Mouse (Mus musculus) lung, adult 2 months (tissue): ENCODE results near the gene Tmem88. TPM values are rescaled to one million over a fixed set of nuclear protein-coding genes. Genes with fewer than 3 reads are reported as not detected.

ENCODE experiments used
- DNase-seq: peaks from one replicate; pipeline ENCODE4 v3.0.0; 2022
- H3K4me1 ChIP-seq: fragments of 200-500 bp; 2 replicates; pipeline ENCODE4 v1.6.1; 2011; ENCODE audit warnings: low read length; ENCODE audit not compliant: control insufficient read depth, insufficient read depth
- H3K4me3 ChIP-seq: fragments of 200-500 bp; replicated peaks from 2 replicates; pipeline ENCODE3; 2011; ENCODE audit warnings: low read depth, mild to moderate bottlenecking, control low read depth, low read length; ENCODE audit errors: extremely low read depth
- CTCF ChIP-seq: fragments of 200-500 bp; IDR thresholded peaks from 2 replicates; pipeline ENCODE4 v1.5.1; 2011; ENCODE audit warnings: mild to moderate bottlenecking, low read length, control low read depth; ENCODE audit not compliant: insufficient read depth
- POLR2A ChIP-seq: fragments of 200-500 bp; IDR thresholded peaks from 2 replicates; pipeline ENCODE4 v1.6.1; 2011; ENCODE audit warnings: low read depth, mild to moderate bottlenecking, control low read depth, low read length, borderline replicate concordance; ENCODE audit errors: extremely low read depth
- WGBS: fragments of 180-500 bp; shearing (Covaris S2); methylation state at CpG from one replicate; pipeline ENCODE4 v1.1.7; 2018; 5-methylcytosine and 5-hydroxymethylcytosine counted together
- polyA plus RNA-seq: library from polyadenylated mRNA; depleted of rRNA; stranded (reverse); fragments of >200 nt; gene quantifications from 2 replicates; pipeline ENCODE4 v1.2.3, GENCODE M21; 2012; rRNA removed

Tmem88 gene
- polyA plus RNA-seq = 37.8 and 63.1 TPM in 2 replicates

DNA sequence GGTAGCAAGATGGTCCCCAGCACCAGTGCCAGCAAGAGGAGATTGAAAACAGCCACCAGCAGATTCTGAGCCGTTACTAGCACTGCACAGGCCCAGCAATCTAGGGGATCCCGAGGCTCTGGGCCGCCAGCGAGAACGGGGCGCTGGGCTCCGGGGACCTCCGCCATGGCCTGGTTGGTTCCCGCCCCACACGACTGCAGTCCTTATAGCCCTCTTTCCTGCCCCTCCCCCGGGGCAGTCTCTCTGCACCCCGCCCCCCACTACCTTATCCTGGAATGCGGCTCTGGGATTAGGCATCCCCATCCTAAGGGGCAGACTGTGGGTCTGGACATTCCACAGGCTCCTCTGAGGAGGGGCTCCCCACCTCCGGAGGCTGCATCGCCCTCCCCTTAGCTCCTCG is at the start of gene Tmem88:
Gene Tmem88, minus strand, starts transcription at position 176 of the 400 bp plus-strand sequence.
- whole genome bisulfite sequencing = 27% methylated on average over 16 of the region's 16 CpGs
- Histone ChIP-seq H3K4me1 (peaks cover 6% of the 10 kb centered on the region), H3K4me3 (peak within 1 kb of the TSS; percentile 57)
- DNase-seq = peak; percentile 38
- TF ChIP-seq POLR2A (peak; percentile 68; the same call in 1 of the 2 replicates), CTCF (no peak)

DNA sequence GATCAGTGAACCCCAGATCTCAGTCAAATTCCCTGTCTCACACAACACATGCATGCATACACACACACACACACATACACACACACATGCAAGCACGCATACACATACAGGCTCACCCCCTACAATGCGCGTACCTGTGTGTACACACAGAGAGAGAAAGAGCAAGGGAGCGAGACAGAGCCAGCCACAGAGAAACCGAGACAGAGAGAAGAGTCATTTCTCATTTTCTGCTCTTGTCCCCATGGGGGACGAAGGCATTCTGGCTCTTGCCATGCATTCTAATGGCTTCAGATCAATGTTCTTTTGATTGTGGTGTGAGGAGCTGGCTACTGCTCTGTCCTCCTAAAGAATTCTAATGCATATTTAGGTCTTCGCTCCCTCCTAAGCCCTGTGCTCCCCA is 49.3 kb upstream of the Tmem88 start:
- Histone ChIP-seq H3K4me1 (peaks cover 9% of the 10 kb centered on the region; the same call in 1 of the 2 replicates), H3K4me3 (no peak overlapping the region)
- no peak for TF ChIP-seq CTCF
- no peak for TF ChIP-seq POLR2A
- no peak for DNase-seq
- 88% methylated on average over 7 of the region's 7 CpGs for WGBS

DNA sequence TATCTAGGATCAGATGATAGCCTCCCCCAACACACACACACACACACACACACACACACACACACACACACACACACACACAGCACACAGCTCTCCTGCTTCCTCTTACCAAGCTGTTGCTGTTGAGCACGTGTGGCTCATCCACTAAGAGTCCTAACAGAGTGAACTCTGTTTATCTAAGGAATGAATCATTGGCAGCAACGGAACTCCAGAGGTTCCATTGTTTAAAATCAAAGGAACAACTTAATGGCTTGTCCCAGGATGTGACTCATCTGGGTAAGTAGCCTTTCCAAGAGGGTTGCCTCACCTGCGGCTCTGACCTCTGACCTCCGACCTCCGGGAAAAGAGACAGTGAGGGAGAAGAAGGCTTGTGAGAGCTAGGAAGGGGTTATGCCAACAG is 45.3 kb upstream of the Tmem88 start:
- H3K4me3 ChIP-seq = no peak overlapping the region
- no peak for TF ChIP-seq POLR2A
- TF ChIP-seq CTCF = no peak
- peak; percentile 36 for DNase-seq
- WGBS = 9% methylated on average over 5 of the region's 5 CpGs
- peaks cover 7% of the 10 kb centered on the region; the same call in 1 of the 2 replicates for H3K4me1 ChIP-seq

DNA sequence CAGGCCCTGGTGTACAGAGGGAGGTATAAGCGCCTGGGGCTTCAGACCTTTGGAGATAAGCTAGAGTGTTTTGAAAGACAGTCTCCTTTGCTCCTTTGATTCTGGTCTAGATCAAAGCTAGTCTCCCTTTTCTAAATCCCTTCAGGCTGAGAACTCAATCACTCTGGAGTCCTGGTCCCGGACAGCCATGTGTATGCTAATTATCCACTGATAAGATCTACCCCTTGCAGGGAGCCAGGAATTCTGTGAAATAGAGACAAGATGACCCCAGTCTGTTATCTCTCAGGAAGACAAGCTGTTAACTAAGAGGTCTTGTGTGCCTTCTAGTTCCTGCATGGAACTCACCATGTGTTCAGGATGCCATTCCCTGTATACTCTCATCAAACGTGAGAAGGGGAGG is 39.3 kb upstream of the Tmem88 start:
- peaks cover under 1% of the 10 kb centered on the region for H3K4me1 ChIP-seq
- no peak overlapping the region for H3K4me3 ChIP-seq
- DNase-seq = no peak
- 56% methylated on average over 3 of the region's 3 CpGs for WGBS
- no peak for TF ChIP-seq POLR2A
- TF ChIP-seq CTCF = no peak

DNA sequence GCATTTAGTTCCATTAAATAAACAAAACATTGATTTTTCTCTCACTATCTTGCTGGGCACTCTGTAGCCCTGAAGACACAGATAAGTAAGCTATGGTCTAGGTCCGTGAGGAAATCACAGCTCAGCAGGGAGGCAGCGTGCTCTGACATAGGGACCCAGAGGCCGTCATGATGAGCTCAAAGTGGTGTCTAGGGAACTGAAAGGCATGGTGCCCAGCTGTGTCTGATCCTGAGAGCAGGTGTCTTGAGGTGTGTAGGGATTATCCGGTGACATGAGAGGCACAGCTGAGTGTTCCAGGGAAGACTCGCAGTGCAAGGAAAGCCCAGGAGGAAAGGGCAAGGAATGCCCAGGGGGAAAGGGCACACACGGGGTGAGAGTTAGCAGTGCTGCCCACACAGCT is 35.2 kb upstream of the Tmem88 start:
- H3K4me1 ChIP-seq = peaks cover 3% of the 10 kb centered on the region
- 73% methylated on average over 6 of the region's 6 CpGs for WGBS
- TF ChIP-seq POLR2A (no peak), CTCF (no peak)
- DNase-seq = no peak
- H3K4me3 ChIP-seq = no peak overlapping the region

DNA sequence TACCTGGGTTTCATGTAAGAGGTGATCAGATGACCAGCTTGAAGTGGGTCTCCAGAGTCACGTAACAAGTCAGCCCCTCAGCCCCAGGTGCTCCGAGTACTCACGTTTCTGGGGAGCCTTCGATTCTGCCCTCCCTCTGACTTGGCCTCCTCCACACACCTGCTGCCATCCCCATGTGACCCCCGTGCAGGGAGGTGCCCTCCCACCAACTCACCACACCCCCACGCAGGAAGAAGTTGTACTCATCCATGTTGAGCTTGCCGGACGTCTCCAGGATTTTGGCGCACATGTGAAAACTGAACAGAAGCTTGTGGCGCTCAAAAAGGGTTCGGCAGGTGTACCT is 34.6 kb upstream of the Tmem88 start:
- no peak overlapping the region for H3K4me3 ChIP-seq
- no peak for TF ChIP-seq CTCF
- TF ChIP-seq POLR2A = no peak
- no peak for DNase-seq
- 47% methylated on average over 11 of the region's 11 CpGs for WGBS
- H3K4me1 ChIP-seq = peaks cover 3% of the 10 kb centered on the region

DNA sequence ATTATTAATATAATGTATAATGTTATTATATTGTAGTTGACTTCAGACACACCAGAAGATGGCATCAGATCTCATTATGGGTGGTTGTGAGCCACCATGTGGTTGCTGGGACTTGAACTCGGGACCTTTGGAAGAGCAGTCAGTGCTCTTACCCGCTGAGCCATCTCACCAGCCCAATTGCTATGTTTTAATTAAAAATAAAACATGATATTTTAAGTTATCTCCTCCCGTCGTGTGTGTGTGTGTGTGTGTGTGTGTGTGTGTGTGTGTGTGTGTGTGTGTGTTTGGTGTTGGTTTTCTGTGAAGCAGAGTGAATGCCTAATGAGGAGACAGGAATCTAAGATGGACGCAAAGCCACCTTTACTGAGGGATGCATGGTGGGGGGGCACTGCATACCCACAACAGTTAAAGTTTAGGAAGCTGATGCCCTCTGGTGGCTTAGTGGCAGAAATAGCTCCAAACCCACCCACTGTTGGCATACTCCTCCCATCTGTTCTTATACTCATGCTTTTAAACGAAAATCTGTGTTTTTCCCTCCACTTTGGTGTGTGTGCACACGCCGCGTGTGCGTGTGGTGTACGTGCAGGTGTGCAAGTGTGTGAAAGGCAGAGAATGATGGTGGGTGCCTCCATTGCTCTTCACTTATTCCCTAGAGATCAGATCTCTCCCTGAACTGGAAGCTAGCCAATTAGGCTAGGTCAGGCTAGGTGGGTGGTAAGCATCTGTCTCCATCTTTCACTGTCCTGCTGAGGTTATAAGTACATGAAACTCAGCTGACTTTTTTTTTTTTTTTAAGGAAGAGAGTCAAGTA is 34.0 kb upstream of the Tmem88 start:
- DNase-seq = peak; percentile 59
- TF ChIP-seq POLR2A (no peak), CTCF (peak; percentile 78)
- Histone ChIP-seq H3K4me1 (peaks cover 3% of the 10 kb centered on the region), H3K4me3 (no peak overlapping the region)
- WGBS = 27% methylated on average over 11 of the region's 11 CpGs

DNA sequence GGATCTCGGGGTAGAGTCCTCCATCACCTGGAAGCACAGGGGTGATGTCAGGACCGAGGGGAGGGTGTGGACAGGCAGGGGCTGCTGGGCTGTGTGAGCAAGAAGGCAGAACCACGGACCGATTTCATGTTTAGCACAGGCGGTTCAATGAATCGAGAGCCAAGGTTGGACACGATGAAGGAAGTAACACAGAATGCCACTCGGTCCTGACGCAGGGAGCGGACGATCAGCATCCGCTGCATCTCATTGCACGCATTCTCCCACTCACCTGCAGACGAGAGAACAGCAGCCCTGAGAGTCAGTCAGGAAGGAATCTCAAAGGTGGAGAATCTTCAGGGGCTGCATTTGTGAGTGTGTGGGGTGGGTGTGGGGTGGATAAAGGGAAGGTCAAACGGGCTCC is 32.6 kb upstream of the Tmem88 start:
- no peak overlapping the region for H3K4me3 ChIP-seq
- WGBS = 90% methylated on average over 15 of the region's 15 CpGs
- no peak for DNase-seq
- H3K4me1 ChIP-seq = peaks cover 3% of the 10 kb centered on the region
- no peak for TF ChIP-seq POLR2A
- no peak for TF ChIP-seq CTCF

DNA sequence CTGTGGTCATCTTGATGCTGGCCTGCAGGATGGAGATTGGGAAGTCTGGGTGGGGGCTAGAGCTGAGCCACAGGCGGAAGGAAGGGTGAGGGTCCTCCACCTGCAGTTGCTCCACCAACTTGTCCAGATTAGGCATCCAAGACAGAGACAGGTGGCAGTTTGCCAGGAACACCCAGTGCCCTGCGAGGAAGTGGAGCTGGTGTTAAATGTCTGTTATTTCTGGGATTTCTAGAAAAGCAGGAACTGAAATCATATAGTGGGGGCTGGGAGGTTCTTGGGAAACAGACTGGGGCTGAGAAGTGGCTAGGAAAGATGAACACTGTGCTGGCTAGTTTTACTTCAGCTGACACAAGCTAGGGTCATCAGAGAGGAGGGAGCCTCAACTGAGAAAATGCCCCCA is 31.3 kb upstream of the Tmem88 start:
- DNase-seq = no peak

DNA sequence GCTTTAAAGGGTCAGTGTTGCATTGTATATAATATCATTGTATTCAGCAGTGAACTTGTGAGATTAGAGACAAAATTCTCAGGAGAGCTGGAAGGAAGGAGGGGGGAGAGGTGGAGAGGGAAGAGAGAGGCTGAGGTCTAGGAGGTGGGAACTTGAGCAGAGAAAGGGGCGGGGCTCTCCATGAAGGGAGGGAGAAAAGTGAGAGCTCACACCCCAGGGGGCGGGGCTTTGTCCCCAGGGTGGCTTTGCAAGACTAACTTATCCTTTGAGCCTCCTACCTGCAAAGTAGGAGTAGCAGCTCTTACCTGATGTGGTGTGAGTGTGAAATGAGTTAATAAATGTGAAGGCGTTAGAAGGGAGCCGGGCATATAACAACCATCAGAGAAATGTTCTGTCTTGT is 30.7 kb upstream of the Tmem88 start:
- peak; percentile 63 for DNase-seq
- Histone ChIP-seq H3K4me3 (no peak overlapping the region), H3K4me1 (peaks cover 3% of the 10 kb centered on the region)
- TF ChIP-seq POLR2A = no peak
- no peak for TF ChIP-seq CTCF
- WGBS = 28% methylated on average over 4 of the region's 4 CpGs

More for the DNA sequence above, 31.3 kb upstream of the Tmem88 start:
- H3K4me3 ChIP-seq = no peak overlapping the region
- TF ChIP-seq POLR2A (no peak), CTCF (no peak)
- 21% methylated on average over 2 of the region's 2 CpGs for WGBS
- peaks cover 3% of the 10 kb centered on the region for H3K4me1 ChIP-seq
